Mouse (Mus musculus): Measurements from ENCODE around the gene Eif2a.

GRCm38 (mm10) chr3:58577506-58578050 is 52.0 kb downstream of the Eif2a start:
- TF ChIP-seq ZNF384 (IDR thresholded peaks at IDR 0.05; ENCODE audit: low read depth, low read length) (no peak), CHD2 (IDR thresholded peaks at IDR 0.05; ENCODE audit: low read depth, low read length) (no peak)
